Mouse (Mus musculus) megakaryocyte-erythroid progenitor cell, adult 5-6 weeks (primary cell): Measurements from ENCODE around the gene Prm3. TPM values are rescaled to one million over a fixed set of nuclear protein-coding genes. Genes with fewer than 3 reads are reported as not detected.

Experiments used
- ATAC-seq: replicated peaks from 2 replicates; pipeline ENCODE4 v1.8.0; 2016; ENCODE audit warnings: mild to moderate bottlenecking, inconsistent platforms; ENCODE audit not compliant: severe bottlenecking, poor library complexity, low FRiP score, low TSS enrichment
- total RNA-seq, 2 experiments: library from RNA; stranded (forward) in 1 of 2; stranded (reverse) in 1 of 2; fragments of 200-1000, 215-1000 nt in 1 of 2; fragments of >200 nt in 1 of 2; fragmentation: Nextera tagmentation in 1 of 2; gene quantifications; 2 replicates each; pipeline ENCODE4 v1.2.3; 2014 to 2017

Gene Prm3
- total RNA-seq, 2 experiments from 2014 or later = not detected

DNA sequence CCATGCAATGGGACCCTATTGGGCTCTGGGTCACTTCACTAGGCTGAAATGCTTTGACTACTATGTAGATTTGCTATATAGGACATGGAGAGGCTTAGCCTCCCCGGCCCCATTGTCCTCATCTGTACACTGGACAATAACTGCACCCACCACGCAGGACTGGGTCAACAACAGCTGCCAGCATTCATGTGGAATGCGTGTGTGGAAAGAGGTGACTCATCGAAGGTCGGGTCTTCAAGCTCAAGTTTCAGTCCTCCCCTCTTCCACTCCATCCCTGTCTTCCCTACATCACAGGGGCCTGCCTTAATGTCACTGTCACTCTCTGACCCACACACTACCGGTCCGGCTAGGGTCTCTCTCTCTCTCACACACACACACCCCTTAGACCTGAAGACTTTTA lies 14.4 kb downstream of the Prm3 start:
- ATAC-seq = no peak

- no peak for ATAC-seq
Observed at GRCm38 (mm10) chr16:10774726-10775125, 16.0 kb downstream of the Prm3 start.

DNA sequence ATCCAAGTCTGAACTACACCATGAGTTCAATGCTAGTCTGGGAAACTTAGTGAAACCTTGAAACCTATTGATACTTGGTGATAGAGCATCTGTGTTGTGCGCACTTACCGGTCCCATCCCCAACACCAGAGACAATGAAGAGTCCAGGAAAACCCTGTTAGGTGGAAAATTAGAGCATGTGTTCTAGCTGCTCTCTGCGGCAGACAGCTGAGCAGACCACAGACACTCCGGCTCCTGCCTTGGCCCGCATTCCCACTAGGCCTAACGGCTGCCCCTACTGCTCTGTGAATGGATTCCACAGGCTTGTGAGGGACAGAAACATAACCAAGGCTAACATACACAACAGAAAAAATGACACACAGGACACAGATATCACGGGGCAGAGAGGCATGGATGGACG lies 17.2 kb downstream of the Prm3 start:
- ATAC-seq = no peak

GRCm38 (mm10) chr16:10771769-10772510 lies 18.8 kb downstream of the Prm3 start:
- ATAC-seq = peak; percentile 48

DNA sequence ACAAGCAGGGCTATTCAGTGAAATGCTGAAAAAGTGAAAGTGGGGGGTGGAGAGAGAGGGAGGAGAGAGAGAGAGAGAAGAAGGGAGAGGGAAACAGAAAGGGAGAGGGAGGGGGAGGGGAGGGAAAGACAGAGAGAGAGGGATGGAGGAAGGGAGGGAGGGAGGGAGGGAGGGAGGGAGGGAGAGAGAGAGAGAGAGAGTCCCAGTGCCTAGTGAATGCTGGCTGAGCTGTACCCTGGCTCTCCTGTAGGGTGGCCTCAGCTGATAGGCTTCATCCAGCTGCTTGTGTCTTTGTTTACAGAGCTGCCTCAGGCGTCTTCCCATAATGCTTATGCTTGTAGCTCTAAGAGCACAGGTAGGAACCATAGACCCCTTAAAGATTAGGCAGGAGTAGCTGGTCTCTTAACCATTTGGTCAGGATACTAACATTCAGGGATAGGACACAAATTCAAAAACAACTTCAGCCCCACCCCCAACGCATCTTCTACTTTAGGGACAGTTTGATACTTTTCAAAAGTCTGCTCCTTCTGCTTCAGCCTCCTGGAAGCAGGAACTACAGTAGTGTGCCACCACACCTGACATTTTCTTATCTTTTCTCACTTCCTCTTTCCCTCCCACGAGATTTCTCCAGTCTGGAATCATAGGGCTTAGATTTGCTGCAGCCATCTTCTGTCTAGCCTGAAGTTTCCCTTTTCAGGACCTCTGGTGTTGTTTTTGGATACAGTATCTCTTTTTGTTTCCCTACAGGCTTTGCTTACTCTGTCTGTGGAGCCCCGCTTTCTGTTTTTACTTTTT lies 20.0 kb downstream of the Prm3 start:
- ATAC-seq = no peak

DNA sequence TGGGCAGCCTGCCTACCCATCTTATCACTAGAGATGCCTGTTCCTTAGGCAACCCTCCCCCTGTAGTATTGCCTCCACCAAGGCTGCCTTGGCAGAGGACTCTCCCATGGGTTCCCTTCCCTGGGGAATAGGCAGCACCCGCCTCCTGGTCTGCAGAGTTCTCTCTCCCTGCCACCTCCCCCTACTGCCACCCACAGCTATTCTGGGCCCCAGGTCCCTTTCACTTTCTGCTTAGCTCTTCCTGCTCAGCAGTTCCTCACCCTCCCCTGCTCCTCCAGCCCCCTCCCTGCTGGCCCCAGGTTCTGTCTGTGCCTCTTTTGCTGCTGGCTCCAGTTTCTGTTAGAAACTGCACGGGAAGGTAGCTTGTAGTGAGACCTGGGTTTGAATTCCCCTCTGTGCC lies 21.1 kb downstream of the Prm3 start:
- no peak for ATAC-seq

GRCm38 (mm10) chr16:10768821-10769220 lies 21.9 kb downstream of the Prm3 start:
- no peak for ATAC-seq

- peak; percentile 76 for ATAC-seq
Observed at GRCm38 (mm10) chr16:10767158-10767557, 23.6 kb downstream of the Prm3 start.

DNA sequence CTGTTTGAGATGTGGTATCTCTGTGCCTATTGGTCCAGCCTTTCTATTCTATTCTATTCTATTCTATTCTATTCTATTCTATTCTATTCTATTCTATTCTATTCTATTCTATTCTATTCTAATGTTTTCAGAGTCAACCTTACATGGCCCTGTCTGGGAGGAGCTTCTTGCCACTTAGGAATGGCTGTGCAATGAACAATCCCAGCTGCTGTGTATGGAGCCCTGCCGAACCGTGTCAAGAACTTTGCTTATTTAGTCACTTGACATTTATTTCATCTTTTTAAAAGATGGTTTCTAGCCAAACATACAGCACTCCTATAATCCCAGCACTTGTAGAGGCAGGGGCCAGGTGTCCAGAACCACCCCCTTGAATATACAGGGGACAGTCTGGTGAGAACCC lies 26.4 kb downstream of the Prm3 start:
- no peak for ATAC-seq

GRCm38 (mm10) chr16:10763540-10764264 lies 27.0 kb downstream of the Prm3 start:
- ATAC-seq = no peak

GRCm38 (mm10) chr16:10762569-10763180 lies 28.0 kb downstream of the Prm3 start:
- no peak for ATAC-seq

GRCm38 (mm10) chr16:10761182-10761581 lies 29.5 kb downstream of the Prm3 start:
- ATAC-seq = no peak

- ATAC-seq = no peak
Observed at GRCm38 (mm10) chr16:10756168-10756567, 34.5 kb downstream of the Prm3 start.

DNA sequence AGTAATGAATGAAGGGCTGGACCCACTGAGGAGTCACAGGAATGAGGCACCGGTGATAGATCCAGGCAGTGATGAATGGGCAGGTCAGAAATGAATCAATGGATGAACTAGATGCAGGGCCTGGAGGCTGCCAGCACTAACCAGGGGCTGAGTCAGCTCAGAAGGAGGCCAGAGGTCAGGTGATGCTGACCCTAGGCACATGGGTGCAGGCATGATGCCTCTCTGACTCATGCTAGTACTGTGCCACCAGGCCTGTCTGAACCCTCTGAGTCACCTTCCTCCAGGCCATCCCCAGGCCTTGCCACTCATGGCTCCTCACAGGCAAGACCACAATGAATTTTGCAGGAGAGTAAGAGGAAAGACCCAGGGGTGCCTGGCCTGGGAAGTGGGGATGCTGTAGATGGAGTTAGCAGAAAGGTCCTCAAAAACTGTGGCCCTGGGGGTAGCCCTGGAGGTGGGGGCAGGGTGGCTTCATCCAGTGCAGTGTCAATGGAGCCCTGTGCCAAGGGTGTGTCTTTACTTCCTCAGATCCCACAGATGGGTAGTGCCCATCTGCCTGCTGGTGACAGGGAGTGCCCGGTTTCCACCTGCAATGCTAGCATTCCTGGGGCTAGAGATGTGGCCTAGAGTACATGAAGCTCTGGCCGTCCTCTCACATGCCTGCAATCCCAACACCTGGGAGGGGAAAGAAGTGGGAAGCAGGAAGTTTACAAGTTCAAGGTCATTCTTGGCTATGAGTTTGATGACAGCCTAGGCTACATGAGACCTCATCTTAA lies 36.0 kb downstream of the Prm3 start:
- ATAC-seq = no peak

DNA sequence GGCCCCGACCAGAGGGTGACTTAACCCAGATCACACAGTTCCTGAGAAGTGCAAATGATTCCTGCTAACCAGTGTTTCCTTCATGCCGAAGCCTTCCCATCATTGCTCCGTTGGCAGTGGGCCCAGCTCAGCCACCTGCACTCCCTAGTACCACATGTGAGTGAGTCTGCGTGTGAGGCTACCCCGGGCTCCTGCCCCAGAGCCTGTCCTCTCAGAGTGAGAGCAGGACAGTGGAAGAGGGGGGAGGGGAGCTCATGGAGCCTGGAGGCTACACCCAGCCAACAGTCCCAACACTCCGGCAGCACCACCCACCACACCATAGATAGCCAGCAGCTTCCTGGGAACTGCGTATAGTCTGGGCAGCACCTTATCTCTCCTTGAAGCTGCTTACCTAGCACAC lies 40.9 kb downstream of the Prm3 start:
- no peak for ATAC-seq

- no peak for ATAC-seq
Observed at GRCm38 (mm10) chr16:10749226-10749625, 41.5 kb downstream of the Prm3 start.

DNA sequence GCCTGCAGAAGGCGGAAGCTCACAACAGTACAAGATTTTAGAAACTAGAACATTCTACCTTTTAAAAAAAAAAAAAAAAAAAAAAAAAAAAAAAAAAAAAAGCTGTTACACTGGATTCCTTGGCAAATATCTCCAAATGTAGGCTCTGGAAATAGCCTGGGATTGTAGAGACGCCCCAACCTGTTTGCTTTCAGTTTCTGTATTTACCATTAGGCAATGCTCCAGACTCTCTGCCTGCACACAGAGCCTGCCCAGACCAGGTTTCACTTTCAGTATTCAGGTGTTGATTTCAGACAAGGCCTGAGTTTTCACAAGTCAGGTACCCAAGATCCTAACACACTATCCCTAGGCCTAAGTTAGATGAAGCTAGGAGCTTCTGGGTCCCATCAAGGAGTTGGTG lies 49.6 kb downstream of the Prm3 start:
- ATAC-seq = no peak
